Mouse (Mus musculus) left cerebral cortex, adult 2 months (tissue): ENCODE measurements around the gene Cadps. TPM values are rescaled to one million over a fixed set of nuclear protein-coding genes. Genes with fewer than 3 reads are reported as not detected.

Experiments used
- DNase-seq, 2 experiments: peaks; one replicate each; pipeline ENCODE4 v3.0.0; 2021 to 2022; ENCODE audit warnings: low spot score in 2 of 2, mixed read lengths in 1 of 2; ENCODE audit errors: extremely low spot score in 1 of 2
- H3K27ac ChIP-seq: fragments of 200-600 bp; 2 replicates; pipeline ENCODE4 v1.8.1; 2022
- H3K4me3 ChIP-seq: fragments of 200-600 bp; 2 replicates; pipeline ENCODE4 v1.8.1; 2022
- CTCF ChIP-seq: fragments of 200-600 bp; IDR thresholded peaks from 2 replicates; pipeline ENCODE4 v1.8.1; 2022; ENCODE audit warnings: antibody characterized with exemption, mild to moderate bottlenecking, moderate library complexity
- intact Hi-C: fragments of 180-260 bp; cut with DNase I; formaldehyde crosslinking; loops from one replicate; pipeline ENCODE4 v1.15.1; 2025
- total RNA-seq, 2 experiments: library from RNA; stranded (reverse); gene quantifications; 2 replicates each; pipeline ENCODE4 v1.2.3; 2021

The Cadps gene
- total RNA-seq, 2 experiments from 2014 or later: 242 to 245 TPM

- intact Hi-C loops: loop anchor here (2.0 kb wide), 1 partner anchor 133 kb away; no protein-coding TSS in a partner anchor
- TF ChIP-seq CTCF: peak; percentile 54
- no peak for DNase-seq
- H3K4me3 ChIP-seq: no peak overlapping the region
- no peak overlapping the region for H3K27ac ChIP-seq
Measured at GRCm38 (mm10) chr14:12397561-12397960, 425.3 kb downstream of the Cadps start.

GRCm38 (mm10) chr14:12394318-12394717 lies 428.6 kb downstream of the Cadps start:
- intact Hi-C loops: no loop called here
- DNase-seq: no peak
- no peak for TF ChIP-seq CTCF
- Histone ChIP-seq H3K27ac (no peak overlapping the region), H3K4me3 (no peak overlapping the region)

- no peak for DNase-seq
- Histone ChIP-seq H3K27ac (no peak overlapping the region), H3K4me3 (no peak overlapping the region)
- TF ChIP-seq CTCF: no peak
- intact Hi-C loops: no loop called here
Measured at GRCm38 (mm10) chr14:12393271-12393861, 429.5 kb downstream of the Cadps start.

GRCm38 (mm10) chr14:12391167-12391566 lies 431.7 kb downstream of the Cadps start:
- Histone ChIP-seq H3K27ac (no peak overlapping the region), H3K4me3 (no peak overlapping the region)
- DNase-seq: no peak
- TF ChIP-seq CTCF: no peak
- intact Hi-C loops: loop anchor here (2.0 kb wide), 1 partner anchor 44 kb away; no protein-coding TSS in a partner anchor

- Histone ChIP-seq H3K4me3 (no peak overlapping the region), H3K27ac (no peak overlapping the region)
- TF ChIP-seq CTCF: no peak
- DNase-seq: no peak
- intact Hi-C loops: no loop called here
Measured at GRCm38 (mm10) chr14:12388806-12389436, 434.0 kb downstream of the Cadps start.

GRCm38 (mm10) chr14:12388192-12388795 lies 434.6 kb downstream of the Cadps start:
- no peak for DNase-seq
- no peak overlapping the region for H3K4me3 ChIP-seq
- intact Hi-C loops: no loop called here
- TF ChIP-seq CTCF: no peak
- H3K27ac ChIP-seq: no peak overlapping the region

- intact Hi-C loops: no loop called here
- Histone ChIP-seq H3K4me3 (no peak overlapping the region), H3K27ac (no peak overlapping the region)
- TF ChIP-seq CTCF: no peak
- no peak for DNase-seq
Measured at GRCm38 (mm10) chr14:12387176-12387575, 435.7 kb downstream of the Cadps start.

- no peak for DNase-seq
- no peak overlapping the region for H3K27ac ChIP-seq
- intact Hi-C loops: no loop called here
- no peak for TF ChIP-seq CTCF
- no peak overlapping the region for H3K4me3 ChIP-seq
Measured at GRCm38 (mm10) chr14:12377883-12378282, 445.0 kb downstream of the Cadps start.

- intact Hi-C loops: no loop called here
- no peak overlapping the region for H3K4me3 ChIP-seq
- no peak overlapping the region for H3K27ac ChIP-seq
- TF ChIP-seq CTCF: no peak
- no peak for DNase-seq
Measured at GRCm38 (mm10) chr14:12377289-12377688, 445.6 kb downstream of the Cadps start.

GRCm38 (mm10) chr14:12375451-12375850 lies 447.4 kb downstream of the Cadps start:
- no peak overlapping the region for H3K4me3 ChIP-seq
- TF ChIP-seq CTCF: no peak
- intact Hi-C loops: no loop called here
- no peak overlapping the region for H3K27ac ChIP-seq
- DNase-seq: no peak

- DNase-seq: no peak
- intact Hi-C loops: no loop called here
- Histone ChIP-seq H3K27ac (no peak overlapping the region; the same call in 1 of the 2 replicates), H3K4me3 (no peak overlapping the region)
- no peak for TF ChIP-seq CTCF
Measured at GRCm38 (mm10) chr14:12350271-12350916, 472.5 kb downstream of the Cadps start.
